Mouse (Mus musculus) cerebellum, adult (tissue): ENCODE data around the gene Tesk1.
"Not testable (repeated sequence)": the region's sequence is repeated elsewhere in the genome, so short reads cannot be mapped to it uniquely, and the experiment has no call there.

Source experiments
- ATAC-seq: cut with Nextera tagmentation; 2 replicates; pipeline ENCODE4 v1.9.2; 2017; ENCODE audit warnings: mild to moderate bottlenecking, moderate library complexity, mixed read lengths; ENCODE audit not compliant: insufficient number of reproducible peaks, low FRiP score, low TSS enrichment

Gene Tesk1

DNA sequence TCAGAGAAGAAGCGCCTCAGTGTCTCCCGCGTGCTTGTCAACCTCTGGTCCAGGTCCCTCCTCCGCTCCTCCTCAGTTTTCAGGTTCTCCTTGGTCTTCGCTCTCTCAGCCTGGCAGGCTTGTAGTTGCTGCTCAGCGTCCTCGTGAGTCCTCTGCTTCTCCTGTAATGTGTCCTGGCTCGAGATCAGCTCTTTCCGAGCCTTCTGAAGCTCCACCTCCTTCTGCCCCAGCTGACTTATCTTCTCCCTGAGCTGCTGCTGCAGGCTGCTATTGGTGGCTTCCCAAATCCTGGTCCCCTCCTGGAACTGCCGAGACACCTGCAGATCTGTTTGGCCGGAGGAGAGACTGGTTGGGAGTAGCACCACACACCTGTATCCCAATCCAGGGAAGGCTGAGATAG, 10.6 kb downstream of the Tesk1 start:
- no peak for ATAC-seq

GRCm38 (mm10) chr4:43453413-43453812, 11.7 kb downstream of the Tesk1 start:
- no peak for ATAC-seq

DNA sequence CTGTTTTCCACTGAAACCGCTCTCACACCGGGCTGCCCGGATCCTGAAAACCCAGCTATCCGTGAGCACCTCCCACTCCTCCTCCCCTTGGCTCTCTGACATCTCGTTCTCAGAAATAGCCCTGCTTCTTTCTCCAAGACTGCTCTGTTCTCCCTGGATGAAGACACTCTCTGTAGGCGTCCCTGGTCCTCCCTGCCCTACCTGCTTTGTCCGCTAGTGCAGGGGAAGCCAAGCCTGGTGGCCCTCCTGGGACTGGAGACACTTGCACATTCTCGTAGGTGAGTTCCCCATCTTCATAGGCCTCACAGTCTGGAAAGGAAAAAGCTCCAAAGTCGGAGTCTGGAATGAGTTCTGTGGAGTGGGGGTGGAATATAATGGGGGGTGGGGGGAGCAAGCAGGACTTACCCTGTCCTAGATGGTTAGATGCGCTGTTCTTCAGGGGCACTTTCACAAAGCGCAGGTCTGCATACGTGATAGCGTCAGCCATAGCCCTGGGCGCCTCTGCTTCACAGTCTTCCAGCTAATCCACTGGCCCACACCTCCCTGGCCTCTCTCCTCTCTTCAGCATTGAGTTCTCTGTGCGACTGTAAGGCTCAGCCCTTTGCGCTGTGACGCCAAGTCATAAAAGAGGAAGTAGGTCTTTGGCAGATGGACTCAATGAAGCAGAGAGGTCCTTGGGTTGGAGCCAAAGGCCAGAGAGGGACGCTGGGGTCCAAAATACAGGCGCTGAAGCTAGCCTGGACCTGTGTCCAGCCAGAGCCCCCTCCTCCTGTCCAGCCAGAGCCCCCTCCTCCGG, 12.5 kb downstream of the Tesk1 start, which contains the start of gene Cd72:
Gene Cd72, minus strand, starts transcription at position 588 of the 796 bp plus-strand sequence.
- peak; percentile 26; the same call in 1 of the 2 replicates for ATAC-seq

- no peak for ATAC-seq
Measured at GRCm38 (mm10) chr4:43456470-43456869, 14.7 kb downstream of the Tesk1 start.

DNA sequence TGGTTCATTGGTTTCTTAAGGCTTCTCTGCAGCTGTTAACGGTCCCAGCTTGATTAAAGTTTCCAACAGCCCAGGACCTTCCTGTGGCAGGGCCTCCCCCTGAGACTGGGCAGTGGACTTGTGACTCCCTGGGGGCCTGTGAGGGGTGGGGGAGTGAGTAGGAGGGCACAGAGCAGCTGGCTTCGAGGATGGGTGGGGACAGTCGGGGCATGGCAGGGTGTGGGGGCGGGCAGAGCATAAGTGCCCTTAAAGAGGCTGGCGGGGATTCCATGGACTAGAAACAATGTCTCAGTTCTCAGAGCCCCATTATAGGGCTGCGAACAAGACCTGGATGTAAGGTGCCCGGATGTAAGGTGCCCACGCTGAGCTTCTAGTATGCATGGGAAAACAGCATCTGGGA, 15.4 kb downstream of the Tesk1 start:
- no peak for ATAC-seq

- no peak for ATAC-seq
Measured at GRCm38 (mm10) chr4:43463102-43463501, 21.4 kb downstream of the Tesk1 start.

GRCm38 (mm10) chr4:43465935-43466334, 24.2 kb downstream of the Tesk1 start:
- ATAC-seq, result no peak

GRCm38 (mm10) chr4:43466872-43467271, 25.1 kb downstream of the Tesk1 start:
- no peak for ATAC-seq

DNA sequence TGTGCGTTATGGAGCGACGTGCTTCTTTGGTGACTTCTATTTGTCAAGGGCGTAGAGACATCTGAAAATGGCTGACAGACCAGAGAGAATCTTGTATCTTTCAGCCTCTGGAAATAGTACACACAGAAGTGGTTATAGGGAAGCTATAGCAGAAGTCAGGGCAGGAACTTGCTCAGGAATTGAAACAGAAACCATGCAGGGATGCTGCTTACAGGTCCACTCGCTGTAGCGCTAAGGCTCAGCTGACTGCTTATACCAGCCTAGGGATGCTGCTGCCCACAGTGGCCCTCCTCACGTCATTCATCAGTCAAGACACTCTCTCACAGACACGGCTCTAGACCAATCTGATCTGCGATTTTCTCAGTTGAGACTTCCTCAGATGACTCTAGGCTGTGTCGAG, 28.6 kb downstream of the Tesk1 start:
- ATAC-seq, result no peak

DNA sequence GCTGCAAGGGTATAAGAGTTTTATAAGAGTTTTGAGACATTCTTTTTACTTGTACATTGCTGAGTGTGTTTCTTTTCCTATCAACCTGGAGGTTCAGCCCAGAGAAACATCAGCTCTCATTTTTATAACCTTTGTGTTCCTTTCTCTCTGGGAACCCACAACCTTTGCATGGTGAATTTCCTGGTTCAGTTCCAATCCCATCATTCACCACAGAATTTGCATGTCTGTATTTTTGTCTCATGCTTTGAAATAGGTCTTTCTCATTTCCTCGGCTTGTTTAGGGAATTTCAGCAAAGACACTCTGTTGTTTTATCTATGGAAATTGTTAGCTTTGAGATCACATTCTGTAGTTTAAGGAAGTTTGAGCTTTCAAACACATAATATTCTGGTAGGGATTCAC, 31.9 kb downstream of the Tesk1 start:
- ATAC-seq, result no peak

GRCm38 (mm10) chr4:43476604-43477003, 34.9 kb downstream of the Tesk1 start:
- no peak for ATAC-seq

DNA sequence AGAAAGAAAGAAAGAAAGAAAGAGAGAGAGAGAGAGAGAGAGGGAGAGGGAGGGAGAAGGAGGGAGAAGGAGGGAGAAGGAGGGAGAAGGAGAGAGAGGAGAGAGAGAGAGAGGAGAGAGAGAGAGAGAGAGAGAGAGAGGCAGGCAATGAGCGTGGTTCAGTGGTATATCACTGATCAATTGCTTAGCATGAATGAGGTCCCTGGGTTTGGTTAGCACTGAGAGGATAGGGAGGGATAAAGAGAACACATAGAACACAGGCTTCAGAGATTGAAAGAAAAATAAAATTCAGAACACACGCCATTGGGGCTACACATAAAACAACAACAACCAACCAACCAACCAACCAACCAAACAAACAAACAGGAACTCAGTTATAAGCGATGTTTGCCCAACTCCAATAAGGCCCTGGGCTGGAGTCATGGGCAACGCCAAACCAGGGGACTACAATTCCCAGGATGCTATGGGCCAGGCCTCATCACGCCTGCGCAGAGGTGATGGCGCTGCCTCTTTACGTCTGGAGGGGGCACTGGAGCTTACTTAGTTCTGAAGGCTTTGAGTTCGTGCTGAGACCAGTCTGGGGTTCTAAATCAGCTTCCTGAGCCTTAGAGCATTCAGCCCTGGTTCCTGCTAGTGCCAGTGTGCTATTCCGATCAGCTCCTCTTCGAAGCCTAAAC, 36.3 kb downstream of the Tesk1 start:
- peak; percentile 98 for ATAC-seq

DNA sequence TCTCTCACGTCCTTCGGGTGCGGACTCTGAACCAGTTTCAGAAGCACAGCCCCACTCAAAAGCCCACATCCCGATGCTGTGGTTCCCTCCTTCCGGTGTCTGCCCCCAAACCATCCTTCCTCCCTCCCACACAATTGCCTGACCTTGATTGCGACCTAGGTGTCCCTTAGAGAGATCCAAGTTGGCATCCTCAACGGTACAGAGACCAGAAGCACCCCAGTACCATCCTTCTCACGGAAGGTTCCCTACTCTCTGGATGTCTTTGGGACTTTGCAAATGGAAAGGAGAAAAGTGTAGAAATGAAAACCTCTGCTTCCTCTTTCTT, 36.8 kb downstream of the Tesk1 start:
- ATAC-seq, result no peak

GRCm38 (mm10) chr4:43478906-43479832, 37.4 kb downstream of the Tesk1 start:
- ATAC-seq, result no peak

DNA sequence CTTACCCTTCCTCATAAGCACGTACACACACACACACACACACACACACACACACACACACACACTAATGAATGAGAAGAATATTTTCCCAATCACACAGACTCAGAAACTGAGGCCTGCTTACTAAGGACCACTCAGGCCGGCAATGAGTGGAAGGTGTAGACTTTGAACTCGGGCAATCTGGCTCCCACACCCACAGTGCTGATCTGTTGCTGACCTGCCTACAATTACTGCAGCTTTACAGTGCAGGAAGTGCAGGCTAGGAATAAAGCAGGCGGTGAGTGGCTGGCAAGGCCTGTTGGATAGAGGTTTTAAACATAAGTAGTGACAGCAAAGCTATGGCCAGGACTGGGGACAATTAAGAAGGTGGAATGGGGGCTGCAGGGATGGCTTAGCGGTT, 39.2 kb downstream of the Tesk1 start:
- no peak for ATAC-seq

DNA sequence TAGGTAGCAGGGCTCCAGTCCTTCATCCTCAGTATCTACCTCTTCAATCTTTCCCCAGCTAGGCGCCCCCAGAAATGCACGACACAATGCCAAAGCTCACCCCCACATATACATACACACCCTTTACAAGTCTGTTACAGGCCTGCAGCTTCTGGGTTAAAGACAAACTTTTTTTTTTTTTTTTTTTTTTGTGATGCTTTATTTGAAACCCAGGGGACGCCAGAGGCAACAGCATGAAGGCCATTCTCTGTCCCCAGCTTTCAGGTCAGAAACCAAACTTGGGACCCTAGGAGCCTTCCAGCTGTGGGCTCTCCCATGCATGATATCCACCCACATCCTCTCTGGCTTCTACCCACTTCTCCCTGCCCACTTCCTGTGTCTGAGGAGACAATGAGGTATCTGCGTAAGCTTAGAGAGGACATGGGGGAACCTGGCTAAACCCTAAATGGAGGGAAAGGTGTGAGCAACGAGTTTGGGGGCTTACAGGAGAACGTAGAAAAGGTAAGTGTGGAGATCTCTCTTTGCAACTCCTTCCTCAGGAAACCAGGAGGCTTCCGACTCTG, 40.2 kb downstream of the Tesk1 start:
- ATAC-seq, result no peak

- 0 out of 2 replicates have a peak, but pooled peaks have one; percentile 20 for ATAC-seq
Measured at GRCm38 (mm10) chr4:43482591-43482990, 40.9 kb downstream of the Tesk1 start.

GRCm38 (mm10) chr4:43483535-43484091, 41.9 kb downstream of the Tesk1 start, which contains the start of gene Sit1:
TSS of gene Sit1 (minus strand) at chr4:43483734.
- ATAC-seq, result no peak

- ATAC-seq, result not testable (repeated sequence)
Measured at GRCm38 (mm10) chr4:43485666-43486065, 43.9 kb downstream of the Tesk1 start.

GRCm38 (mm10) chr4:43489611-43490010, 47.9 kb downstream of the Tesk1 start:
- ATAC-seq, result no peak
